Mouse (Mus musculus) c-Kit-positive CD71-positive TER-119-positive erythroid progenitor cells, embryonic 14.5 days (primary cell): ENCODE measurements around the gene Frat1.

Experiments
- DNase-seq: peaks from one replicate; pipeline ENCODE4 v3.0.0-alpha.2; 2013; ENCODE audit warnings: low spot score

The Frat1 gene

DNA sequence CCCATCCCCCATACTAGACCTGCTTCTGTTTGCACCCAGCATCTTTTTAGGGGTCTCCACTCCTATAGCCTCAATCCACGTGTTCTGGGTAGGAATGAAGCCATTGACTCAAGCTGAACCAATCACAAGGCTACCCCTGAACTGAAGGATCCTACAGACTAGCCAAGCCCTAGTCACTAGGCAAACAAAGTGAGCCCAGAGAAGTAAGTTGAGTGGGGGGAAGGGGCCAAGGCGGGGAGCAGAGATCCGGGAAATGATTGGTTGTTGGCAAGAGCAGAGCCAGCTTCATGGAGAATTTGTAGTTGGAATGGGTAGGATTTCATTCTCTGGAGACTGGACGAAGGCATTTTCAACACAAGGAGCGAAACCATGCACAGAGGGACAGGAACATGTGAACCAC is 12.9 kb upstream of the Frat1 start:
- DNase-seq, result no peak

DNA sequence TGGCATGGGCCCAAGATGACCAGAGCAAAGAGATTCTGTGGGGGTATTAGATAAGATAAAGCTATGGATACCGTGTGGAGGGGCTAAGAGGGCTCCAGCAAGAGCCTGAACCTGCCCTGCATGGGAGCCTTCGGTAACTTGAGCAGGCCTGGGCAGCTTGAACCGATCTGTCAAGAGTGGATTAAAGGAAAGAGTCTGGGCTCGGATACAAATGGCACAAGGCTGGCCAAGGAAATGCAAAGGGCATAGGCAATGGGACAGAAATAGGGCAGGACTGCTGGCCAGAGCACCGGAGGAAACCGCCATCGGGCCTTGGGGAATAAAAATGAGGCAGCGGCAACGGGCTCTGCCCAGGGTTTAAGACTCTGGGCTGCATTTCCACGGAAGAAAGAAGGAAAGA is 12.4 kb upstream of the Frat1 start:
- no peak for DNase-seq

DNA sequence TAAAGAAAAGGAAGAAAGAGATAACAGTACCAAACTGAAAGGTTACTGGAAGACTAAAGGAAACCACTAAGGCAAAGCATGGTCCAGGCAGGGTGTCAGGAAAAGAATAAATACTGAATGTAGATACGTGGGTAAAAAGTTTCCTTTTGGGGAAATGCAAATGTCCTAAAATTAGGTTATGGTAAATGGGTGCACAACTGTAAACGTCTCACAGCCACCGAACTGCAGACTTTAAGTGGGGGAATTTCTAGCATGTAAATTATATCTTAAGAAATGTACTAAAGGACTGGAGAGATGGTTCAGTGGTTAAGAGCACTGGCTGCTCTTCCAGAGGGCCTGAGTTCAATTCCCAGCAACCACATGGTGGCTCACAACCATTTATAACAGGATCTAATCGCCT is 11.0 kb upstream of the Frat1 start:
- DNase-seq, result no peak

DNA sequence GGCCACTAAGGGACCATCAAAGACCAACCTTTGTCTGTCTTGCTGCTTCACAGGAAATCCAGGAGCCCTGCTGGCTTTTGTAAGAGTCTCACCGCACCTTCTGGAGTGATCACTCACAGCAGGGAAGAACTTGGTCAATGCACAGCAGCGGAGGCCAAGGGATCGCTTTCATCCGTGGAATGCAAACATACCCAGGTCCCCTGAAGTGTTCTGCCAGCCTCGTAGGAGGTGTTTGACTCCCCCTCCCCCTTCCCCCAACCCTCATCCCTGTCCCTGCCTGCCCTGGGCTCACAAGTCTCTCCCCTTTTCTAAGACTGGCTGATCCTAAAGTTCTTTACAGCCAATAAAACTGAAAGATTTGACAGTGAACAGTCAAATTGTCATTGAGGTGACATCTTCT is 8.3 kb upstream of the Frat1 start:
- no peak for DNase-seq

DNA sequence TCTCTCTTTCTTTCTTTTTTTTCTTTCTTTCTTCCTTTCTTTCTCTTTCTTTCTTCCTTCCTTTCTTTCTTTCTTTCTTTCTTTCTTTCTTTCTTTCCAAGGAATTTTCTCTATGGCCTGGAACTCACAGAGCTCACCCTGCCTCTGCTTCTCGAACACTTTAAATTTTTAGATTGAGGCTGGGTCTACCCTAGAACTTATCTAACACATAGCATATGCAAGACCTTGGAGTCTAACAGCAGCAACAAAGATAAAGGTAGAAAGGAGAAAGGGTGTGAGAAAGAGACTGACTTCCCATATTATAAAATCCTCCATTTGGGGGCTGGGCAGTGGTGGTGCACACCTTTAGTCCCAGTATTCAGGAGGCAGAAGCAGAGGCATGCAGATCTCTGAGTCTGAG is 7.2 kb upstream of the Frat1 start:
- DNase-seq, result no peak

DNA sequence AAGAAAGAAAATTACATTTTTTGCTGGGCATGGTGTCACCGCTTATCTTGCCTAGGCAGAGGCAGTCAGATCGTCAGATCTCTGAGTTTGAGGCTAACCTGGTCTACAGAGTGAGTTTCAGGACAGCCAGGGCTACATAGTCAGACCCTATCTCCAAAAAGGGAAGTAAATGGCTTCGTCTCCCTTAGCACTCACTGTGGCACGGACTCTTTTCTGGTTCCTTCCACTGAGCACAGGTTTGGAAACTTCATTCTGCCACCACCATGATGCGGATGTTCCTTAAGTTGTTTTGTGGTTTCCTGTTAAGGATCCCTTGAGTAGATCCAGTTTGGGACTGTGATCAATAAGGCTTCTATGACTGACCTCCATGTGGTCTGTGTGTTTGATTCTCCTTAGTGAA is 4.8 kb upstream of the Frat1 start:
- no peak for DNase-seq

DNA sequence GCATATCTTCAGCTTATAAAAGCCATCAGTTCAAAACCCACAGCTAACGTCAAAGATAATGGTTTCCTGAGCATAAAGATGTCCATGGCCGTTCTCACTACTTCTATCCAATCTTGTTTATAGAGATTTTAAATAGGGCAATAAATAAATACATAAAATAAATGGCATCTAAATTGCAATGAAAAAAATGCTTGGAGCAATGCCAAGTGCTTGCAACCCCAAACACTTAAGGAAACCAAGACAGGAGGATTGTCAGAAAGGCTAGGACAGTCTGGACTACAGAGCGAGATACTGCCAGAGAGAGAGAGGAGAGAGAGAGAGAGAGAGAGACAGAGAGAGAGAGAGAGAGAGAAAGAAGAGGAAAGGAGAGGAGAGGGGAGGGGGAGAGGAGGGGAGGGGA is 3.2 kb upstream of the Frat1 start:
- no peak for DNase-seq

DNA sequence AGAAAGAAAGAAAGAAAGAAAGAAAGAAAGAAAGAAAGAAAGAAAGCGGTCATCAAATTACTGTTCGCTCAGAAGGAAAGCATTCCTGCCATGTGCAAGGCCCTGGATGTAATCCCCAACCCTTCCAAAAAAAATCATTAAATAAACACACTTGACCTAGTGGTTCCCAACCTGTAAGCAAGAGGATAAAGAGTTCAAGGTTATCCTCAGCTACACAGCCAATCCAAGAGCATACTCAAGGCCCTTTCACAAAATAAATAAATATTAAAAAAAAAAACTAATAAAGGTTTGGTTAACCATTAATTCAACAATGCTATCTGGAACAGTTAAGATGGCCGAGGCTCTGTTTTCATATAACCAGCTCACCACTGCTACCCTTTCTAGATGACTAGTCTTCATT is 829 bp upstream of the Frat1 start:
- DNase-seq, result no peak

DNA sequence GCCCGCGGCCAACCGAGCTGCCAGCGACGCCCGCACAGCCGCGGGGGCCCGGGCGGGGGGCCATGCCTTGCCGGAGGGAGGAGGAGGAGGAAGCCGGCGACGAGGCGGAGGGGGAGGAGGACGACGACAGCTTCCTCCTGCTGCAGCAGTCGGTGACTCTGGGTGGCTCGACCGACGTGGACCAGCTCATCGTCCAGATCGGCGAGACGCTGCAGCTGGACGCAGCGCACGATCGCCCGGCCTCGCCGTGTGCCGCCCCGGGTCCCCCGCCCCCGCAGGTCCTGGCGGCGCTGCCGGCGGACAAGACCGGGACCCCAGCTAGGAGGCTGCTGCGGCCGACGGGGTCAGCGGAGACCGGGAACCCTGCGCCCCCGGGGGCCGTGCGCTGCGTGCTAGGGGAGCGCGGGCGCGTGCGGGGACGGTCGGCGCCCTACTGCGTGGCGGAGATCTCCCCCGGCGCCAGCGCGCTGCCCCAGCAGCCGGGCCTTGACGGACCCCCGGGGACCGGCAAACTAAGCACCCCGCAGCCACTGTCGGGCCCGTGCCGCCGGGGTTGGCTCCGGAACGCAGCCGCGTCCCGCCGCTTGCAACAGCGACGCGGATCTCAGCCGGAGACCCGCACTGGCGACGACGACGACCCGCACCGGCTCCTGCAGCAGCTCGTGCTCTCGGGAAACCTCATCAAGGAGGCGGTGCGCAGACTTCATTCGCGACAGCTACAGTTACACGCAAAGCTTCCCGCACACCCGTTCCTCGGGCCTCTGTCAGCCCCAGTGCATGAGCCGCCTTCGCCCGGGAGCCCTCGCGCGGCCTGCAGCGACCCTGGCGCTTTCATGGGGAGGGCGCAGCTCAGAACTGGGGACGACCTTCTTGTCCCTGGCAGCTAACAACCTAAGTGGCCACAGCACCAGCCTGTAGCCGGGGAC is 599 bp downstream of the Frat1 start:
- DNase-seq, result peak; percentile 45

DNA sequence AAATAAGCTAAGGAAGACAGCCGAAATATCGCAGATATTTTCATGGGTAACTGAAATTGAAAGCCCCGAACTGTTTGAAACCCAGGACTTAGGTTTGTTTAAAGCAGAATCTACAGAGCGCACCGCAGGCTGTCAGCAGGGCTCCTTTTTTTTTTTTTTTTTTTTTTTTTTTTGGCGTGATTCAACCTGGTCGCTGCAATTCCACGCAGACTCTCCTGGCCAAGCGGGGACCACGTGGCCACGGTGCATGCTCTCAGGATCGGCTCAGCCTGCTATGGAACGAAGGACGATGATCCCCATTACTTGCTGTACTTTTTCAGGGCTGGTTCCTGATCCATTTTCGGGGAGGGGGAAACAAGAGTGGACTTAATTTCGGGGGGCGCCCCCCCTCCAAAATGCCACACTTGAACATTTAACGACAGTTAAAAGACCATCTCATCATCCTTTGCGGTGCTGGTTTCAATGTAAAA is 1.4 kb downstream of the Frat1 start:
- peak; percentile 37 for DNase-seq

DNA sequence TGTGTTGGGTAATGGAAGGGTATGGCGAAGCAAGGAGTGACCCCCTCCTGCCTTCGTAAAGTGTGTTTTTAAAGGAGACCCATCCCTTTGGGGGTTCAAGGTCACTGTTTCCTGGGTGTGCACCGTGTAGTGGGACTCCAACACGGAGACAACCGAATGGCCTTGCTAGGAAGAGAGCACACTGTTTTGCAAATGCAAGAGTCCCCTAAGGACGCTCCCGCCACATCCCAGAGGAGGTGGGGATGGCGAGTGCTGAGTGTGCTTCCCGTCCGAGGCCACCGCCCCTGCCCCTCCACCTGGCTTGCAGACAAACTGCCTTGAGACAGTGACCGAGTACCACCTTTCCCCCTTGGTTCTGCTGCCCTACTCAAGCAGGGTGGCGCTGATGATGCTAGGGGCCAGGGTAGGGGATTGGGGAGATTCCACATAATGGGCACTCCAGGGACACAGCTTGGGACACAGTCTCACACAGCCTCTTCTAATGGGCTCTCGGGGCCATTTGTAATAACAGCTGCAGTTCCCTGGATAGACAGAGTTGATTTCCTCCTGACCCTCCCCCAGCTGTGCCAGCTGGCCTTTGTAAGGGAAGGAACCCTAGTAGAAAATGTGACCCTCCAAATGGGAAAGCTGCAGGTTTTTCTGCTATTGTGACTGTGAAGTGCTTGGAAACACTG is 2.1 kb downstream of the Frat1 start:
- DNase-seq, result no peak

DNA sequence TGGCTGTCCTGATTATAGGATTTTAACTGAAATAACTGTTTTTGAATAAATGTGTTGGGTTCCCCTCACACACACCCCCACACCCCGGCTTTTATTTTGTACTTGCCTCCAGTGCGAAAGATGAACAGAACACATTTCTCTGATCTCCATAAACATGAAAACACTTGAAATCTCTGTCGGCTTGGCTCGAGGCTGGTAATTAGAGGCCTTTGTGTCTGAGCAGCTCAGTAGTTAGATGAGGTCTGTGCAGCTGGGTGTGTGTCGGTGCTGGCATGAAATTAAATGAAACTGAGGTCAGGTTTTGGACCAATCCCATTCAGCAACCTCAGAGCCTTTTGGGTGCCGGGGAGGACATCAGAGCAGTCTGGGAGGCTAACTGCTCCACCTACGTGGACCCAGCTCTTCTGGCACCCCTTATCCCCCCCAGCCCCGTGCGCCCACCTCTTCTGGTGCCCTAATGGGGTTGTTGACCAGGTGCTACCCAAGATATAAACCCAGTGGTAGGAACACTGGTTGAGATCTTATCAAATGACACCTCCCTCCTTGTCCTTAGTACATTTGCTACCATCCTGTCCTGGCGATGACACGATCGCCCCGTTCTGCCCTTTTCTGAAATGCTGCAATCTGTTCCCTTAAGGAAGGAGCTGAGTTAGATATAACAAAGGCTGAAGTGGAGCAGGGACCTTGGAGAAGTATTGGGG is 2.9 kb downstream of the Frat1 start:
- DNase-seq, result no peak

DNA sequence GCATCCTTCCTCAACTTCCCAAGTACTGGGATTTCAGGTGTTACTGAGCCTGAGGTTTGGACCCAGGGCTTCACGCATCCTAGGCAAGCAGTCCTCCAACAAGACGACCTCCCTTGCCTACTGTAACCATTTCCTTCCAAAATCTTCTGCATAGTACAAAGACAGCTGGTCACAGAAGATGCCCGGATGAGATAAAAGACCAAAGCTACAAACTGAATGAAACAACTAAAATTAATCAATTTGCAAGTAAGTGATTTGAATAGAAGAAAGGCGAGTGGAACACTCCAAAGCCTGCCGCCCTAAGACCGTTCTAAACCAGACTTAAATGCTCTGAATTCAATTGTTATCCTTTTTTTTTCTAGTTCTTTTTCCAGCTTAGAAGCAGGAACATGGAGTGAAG is 5.6 kb downstream of the Frat1 start:
- DNase-seq, result no peak

DNA sequence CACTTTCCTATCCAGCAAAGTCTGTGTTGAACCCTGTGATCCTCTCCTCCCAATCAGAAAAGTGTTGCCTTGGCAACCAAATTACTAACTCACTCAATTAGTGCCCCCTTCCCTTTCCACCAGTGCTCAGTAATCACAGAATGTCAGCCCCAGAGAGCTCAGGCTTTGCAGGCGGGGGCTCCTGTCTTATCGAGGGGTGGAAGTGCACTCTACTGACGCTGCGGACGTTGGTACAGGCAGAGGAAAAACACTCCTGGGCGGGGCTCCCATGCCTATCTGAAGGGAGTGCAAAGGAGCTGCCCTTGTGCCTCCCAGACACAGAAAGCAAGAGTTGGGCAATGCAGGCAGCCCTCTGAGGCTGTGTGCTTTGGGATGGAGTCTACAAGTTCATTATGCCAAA is 6.0 kb downstream of the Frat1 start:
- DNase-seq, result peak; percentile 86

DNA sequence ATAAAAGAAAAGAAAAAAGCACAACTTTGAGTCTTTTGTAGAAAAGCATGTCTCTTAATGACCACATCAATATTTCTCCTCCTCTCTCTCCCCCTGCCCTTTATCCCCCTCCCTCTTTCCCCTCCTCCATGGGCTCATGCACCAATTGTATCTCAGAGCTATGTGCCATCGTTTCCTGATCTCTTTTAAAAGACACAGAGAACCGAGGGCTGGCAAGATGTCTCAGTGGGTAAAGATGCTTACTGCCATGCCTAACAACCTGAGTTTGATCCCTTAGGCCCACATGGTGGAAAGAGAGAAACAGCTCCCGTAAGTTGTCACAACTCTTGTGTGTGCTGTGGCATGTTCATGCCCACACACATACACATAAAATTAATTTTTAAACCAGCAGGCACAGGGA is 6.9 kb downstream of the Frat1 start:
- no peak for DNase-seq

DNA sequence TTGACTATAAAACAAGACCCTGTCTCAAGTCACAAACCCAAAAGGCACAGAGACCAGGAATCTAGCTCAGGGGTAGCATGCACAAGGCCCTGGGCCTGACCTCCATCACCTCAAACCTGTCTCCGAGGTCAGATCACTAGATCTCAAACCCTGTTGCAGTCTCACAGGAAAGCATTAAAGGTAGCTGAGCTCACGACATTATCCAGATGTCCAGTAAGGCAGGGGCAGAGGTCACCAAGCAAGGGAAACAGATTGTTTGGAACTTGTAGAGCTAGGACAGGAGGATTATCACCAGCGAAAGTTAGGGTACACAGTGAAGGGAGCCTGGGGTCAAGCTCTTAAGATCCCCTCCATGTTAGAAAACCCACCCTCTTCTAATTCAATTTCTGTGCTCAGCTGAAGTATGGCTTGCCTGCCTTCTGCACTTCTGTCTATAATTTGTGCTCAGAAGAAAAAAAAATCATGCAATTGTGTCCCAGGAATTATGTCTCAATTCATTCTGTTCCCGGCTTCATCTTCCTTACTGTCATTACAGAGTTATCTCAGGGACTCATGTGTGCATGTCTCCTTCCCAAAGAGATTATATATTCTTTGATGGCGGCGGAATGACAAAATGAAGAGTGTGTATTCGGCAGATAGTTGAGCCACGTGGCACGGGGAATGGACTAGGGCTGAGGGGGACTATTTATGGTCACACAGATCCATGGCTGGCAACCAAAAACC is 7.6 kb downstream of the Frat1 start:
- DNase-seq, result peak; percentile 74

DNA sequence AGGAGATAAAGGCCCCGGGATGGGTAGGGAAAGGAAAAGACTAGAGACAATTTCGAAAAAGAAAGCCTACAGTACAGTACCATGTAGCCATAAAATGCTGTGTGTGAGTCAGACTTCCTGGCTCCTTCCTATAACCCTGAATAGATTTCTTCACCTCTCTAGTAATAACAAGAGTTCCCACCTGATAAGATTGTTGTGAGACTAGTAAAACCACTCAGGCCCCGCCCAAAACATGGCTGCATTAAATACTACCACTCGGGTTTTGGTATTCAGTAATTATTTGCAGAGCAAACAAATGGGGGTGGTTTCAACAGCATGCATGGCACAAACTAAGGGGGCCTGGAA is 8.1 kb downstream of the Frat1 start:
- DNase-seq, result peak; percentile 73

DNA sequence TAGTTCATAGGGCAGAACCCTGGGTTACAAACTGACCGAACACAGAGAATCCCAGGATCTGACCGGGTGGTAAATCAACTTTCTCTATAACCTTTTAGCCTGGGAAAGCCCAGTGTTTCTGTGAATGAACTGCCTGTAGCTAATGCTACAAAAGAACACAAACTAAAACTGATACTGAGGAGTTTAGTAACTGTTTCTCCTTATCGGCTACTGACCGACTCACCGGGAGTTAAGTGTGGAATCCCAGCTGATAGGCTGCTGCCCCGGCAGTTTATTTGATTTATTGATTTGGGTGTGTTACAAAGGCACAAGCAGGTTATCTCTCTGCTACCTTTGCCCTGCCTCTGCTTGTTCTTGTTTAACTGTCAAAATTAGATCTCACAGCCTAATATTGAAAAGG is 9.0 kb downstream of the Frat1 start:
- DNase-seq, result peak; percentile 37

DNA sequence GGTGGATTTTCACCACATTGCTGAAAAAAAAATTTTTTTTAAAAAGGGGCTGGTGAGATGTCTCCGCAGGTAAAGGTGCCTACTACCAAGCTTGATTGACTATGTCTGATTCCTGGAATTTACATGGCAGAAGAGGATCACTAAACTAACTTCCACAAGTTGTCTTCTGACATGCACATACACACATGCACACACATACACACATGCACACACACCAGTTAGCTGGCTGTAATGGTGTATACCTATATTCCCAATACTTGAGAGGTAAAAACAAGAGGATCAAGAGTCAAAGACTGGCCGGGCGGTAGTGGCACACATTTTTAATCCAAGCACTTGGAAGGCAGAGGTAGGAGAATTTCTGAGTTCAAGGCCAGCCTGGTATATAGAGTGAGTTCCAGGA is 9.9 kb downstream of the Frat1 start:
- no peak for DNase-seq

DNA sequence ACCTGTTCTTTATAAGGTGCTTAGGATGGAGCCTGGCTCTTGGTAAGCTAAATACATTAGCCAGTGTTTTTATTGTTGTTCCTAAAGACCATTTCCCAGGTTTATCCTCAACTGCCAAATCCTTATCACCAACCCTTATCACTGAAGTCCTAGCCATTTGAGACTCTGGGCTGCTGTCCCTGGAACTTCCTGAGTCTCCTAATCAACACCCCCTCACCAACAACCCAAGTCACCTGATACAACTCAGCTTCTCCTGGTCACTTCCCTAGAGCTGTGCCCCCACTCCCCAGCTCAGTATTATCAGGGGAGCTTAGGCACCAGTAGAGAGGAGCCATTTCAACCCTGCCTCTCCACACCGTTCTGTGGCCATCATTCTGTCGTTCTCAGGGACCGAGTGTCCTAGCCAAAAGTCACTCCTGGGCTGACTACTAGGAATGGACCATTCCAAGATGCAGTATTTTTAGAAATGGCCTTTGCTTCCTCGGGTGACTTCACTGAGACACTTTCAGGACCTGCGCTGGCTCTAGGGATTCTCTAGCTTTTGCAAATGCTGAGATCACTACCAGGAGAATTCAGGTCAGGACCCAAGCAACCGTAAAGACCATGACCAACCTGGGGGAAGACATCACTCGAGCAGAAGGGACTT is 11.5 kb downstream of the Frat1 start:
- DNase-seq, result no peak

DNA sequence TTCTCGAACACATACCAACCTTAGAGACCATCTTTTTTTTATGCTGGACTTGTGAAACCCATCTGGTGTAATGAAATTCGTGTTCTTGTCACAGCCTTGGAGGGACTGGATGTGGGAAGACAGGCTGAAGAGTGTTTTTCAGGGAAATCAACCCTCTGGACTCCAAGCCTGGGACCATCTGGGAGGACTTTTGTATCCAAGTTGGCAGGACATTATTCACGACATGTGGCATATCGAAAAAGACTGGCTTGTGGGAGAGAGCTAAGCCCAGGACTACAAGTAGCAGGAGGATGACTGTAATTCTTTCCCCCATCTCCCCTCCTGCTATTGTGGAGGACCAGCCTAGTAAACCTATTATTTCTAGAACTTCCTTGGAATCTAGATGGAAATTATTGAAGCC is 12.4 kb downstream of the Frat1 start:
- no peak for DNase-seq

DNA sequence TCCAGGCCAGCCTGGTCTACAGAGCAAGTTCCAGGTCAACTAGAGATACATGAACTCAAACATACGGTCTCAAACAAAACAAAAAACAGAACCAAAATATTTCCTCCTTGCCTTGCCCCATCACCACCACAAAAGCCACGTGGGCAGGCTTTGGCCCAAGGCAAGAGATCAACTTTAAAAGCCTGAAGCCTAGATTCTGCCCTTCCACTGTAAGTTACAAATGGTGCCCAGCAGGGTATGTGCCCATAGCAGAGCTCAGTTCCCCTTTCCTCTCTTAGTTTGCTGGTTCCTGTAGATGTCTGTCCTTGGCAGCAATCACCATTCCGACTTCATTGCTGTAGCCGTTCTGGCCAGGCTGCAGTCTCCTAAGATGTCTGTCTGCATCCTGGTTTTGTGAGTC is 12.9 kb downstream of the Frat1 start:
- no peak for DNase-seq
